In the genomic region with DNA sequence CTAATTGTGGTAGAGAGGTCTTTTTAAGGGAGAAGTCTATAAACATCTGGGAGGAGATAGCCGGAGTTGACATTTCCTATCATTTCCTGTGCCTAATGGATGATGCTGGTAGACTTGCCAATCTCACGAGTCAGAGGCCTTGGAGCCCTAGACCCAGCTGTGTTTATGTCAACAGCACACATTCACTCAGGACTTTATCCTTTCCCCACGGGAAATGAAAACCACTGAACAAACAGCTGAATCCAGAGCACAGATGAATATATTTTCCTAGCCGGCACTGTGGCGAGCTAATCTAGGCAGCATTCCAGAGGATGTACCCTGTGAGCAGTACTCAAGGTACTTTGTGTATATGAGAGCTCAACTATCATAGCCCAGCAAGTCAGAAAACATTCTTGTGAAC, we compare ENCODE assay signal across 21 mouse cellular contexts.
DNase-seq lines count a peak whose midpoint lies in the region; ATAC-seq and TF ChIP-seq lines count a peak whose summit lies in the region.
"Had no signal": no experiment of that assay in that cellular context is flagged by ENCODE, and none has a peak within 500 bp of the region (broad histone marks: within the 10 kb centered on the region; RNA-seq: fewer than 3 reads in every experiment).

No protein-coding gene starts in this region.

- H3K4me1 ChIP-seq in heart, postnatal 0 days (ENCODE audit: control insufficient read depth, insufficient read depth), result no peaks in the 10 kb centered on the region
- no peaks in the 10 kb centered on the region for H3K4me1 ChIP-seq in midbrain, embryonic 11.5 days (ENCODE audit: control insufficient read depth, insufficient read depth, low read length)
- H3K4me1 ChIP-seq in midbrain, embryonic 15.5 days, result no peaks in the 10 kb centered on the region
- H3K4me1 ChIP-seq: forebrain, embryonic 15.5 days; heart, embryonic 10.5 days; hindbrain, embryonic 12.5 days; kidney, embryonic 15.5 days; limb, embryonic 15.5 days had no signal

- TF ChIP-seq EP300 in heart, postnatal 0 days (IDR thresholded peaks at IDR 0.05; ENCODE audit: low read depth), result no peak

- no peak overlapping the region for H3K4me2 ChIP-seq in heart, postnatal 0 days (ENCODE audit: low read depth, low read length)
- no peak overlapping the region for H3K4me2 ChIP-seq in midbrain, embryonic 11.5 days
- H3K4me2 ChIP-seq in midbrain, embryonic 15.5 days, result no peak overlapping the region
- H3K4me2 ChIP-seq: forebrain, embryonic 15.5 days; hindbrain, embryonic 12.5 days; kidney, embryonic 15.5 days; limb, embryonic 15.5 days had no signal

- peak; percentile 6 for DNase-seq in embryo, embryonic 11 days
- DNase-seq in embryo, embryonic 10 days (ENCODE audit: low spot score), result no peak
- DNase-seq in heart, postnatal 0 days (ENCODE audit: low spot score), result peak; percentile 7
- no peak for DNase-seq in heart, postnatal 14 days
- DNase-seq in midbrain, embryonic 11.5 days (ENCODE audit: low spot score, missing footprints), result peak; percentile 28
- peak; percentile 1 for DNase-seq in yolk sac, embryonic 10.5 days (ENCODE audit: low spot score)
- DNase-seq in kidney, postnatal 25 days, result no peak
- DNase-seq: adrenal gland, postnatal 25 days; cerebellum, adult 11-12 months; cerebellum, postnatal 10 days; heart, postnatal 10 days; kidney, adult 11 months; left cerebral cortex, postnatal 4 days; lung, postnatal 14 days had no signal

- no peaks in the 10 kb centered on the region for H3K27me3 ChIP-seq in heart, postnatal 0 days (ENCODE audit: control insufficient read depth, insufficient read depth, low read length)
- no peaks in the 10 kb centered on the region for H3K27me3 ChIP-seq in midbrain, embryonic 11.5 days (ENCODE audit: control insufficient read depth, insufficient read depth, low read length)
- no peaks in the 10 kb centered on the region for H3K27me3 ChIP-seq in midbrain, embryonic 15.5 days (replicated peaks)
- H3K27me3 ChIP-seq: forebrain, embryonic 15.5 days; hindbrain, embryonic 12.5 days; kidney, embryonic 15.5 days had no signal

- H3K9me3 ChIP-seq in heart, postnatal 0 days (replicated peaks; ENCODE audit: control insufficient read depth, low read length), result no peaks in the 10 kb centered on the region
- no peaks in the 10 kb centered on the region for H3K9me3 ChIP-seq in midbrain, embryonic 11.5 days (ENCODE audit: control insufficient read depth, low read length)
- no peaks in the 10 kb centered on the region for H3K9me3 ChIP-seq in midbrain, embryonic 15.5 days
- H3K9me3 ChIP-seq: forebrain, embryonic 15.5 days; heart, embryonic 10.5 days; hindbrain, embryonic 12.5 days; kidney, embryonic 15.5 days; limb, embryonic 15.5 days had no signal

- no peak overlapping the region for H3K9ac ChIP-seq in heart, postnatal 0 days (replicated peaks; ENCODE audit: low read depth, low read length)
- H3K9ac ChIP-seq in midbrain, embryonic 11.5 days (ENCODE audit: low read length), result no peak overlapping the region
- H3K9ac ChIP-seq in midbrain, embryonic 15.5 days, result no peak overlapping the region
- H3K9ac ChIP-seq: forebrain, embryonic 15.5 days; hindbrain, embryonic 12.5 days; kidney, embryonic 15.5 days; limb, embryonic 15.5 days had no signal

- H3K27ac ChIP-seq in heart, postnatal 0 days (ENCODE audit: low read depth), result no peak overlapping the region
- no peak overlapping the region for H3K27ac ChIP-seq in midbrain, embryonic 11.5 days (ENCODE audit: low read depth, low read length)
- H3K27ac ChIP-seq in midbrain, embryonic 15.5 days, result no peak overlapping the region
- H3K27ac ChIP-seq: forebrain, embryonic 15.5 days; heart, embryonic 10.5 days; hindbrain, embryonic 12.5 days; kidney, embryonic 15.5 days; limb, embryonic 15.5 days had no signal

- 46% methylated on average over 5 of the region's 5 CpGs for WGBS in heart, postnatal 0 days
- 79% methylated on average over 5 of the region's 5 CpGs for WGBS in midbrain, embryonic 11.5 days
- 69% methylated on average over 5 of the region's 5 CpGs for WGBS in midbrain, embryonic 15.5 days

- H3K4me3 ChIP-seq in heart, postnatal 0 days (ENCODE audit: low read depth, low read length), result no peak overlapping the region
- H3K4me3 ChIP-seq in midbrain, embryonic 11.5 days (ENCODE audit: low read depth, low read length), result no peak overlapping the region
- H3K4me3 ChIP-seq in midbrain, embryonic 15.5 days, result no peak overlapping the region
- H3K4me3 ChIP-seq: forebrain, embryonic 15.5 days; heart, embryonic 10.5 days; hindbrain, embryonic 12.5 days; kidney, embryonic 15.5 days; limb, embryonic 15.5 days had no signal

- ATAC-seq in heart, postnatal 0 days (ENCODE audit: insufficient read depth, low read depth), result no peak
- peak; percentile 33; the same call in 1 of the 2 replicates for ATAC-seq in midbrain, embryonic 11.5 days (ENCODE audit: low FRiP score)
- ATAC-seq in midbrain, embryonic 15.5 days (replicated peaks), result no peak
- ATAC-seq: CD4-positive, CD25-positive, alpha-beta regulatory T cell, adult 4 months; forebrain, embryonic 15.5 days had no signal

- H3K36me3 ChIP-seq in heart, postnatal 0 days (replicated peaks; ENCODE audit: control insufficient read depth, insufficient read depth, low read length), result no peaks in the 10 kb centered on the region
- no peaks in the 10 kb centered on the region for H3K36me3 ChIP-seq in midbrain, embryonic 11.5 days (ENCODE audit: control insufficient read depth, insufficient read depth, low read length)
- H3K36me3 ChIP-seq in midbrain, embryonic 15.5 days (replicated peaks), result no peaks in the 10 kb centered on the region
- H3K36me3 ChIP-seq: forebrain, embryonic 15.5 days; heart, embryonic 10.5 days; hindbrain, embryonic 12.5 days; kidney, embryonic 15.5 days; limb, embryonic 15.5 days had no signal

- intact Hi-C loops in heart, postnatal 14 days (cut with DNase I), result no loop called here

- no peak for TF ChIP-seq CTCF in heart, postnatal 0 days (IDR thresholded peaks at IDR 0.05; ENCODE audit: low read depth)

Comparison
In these comparisons a context has a peak if more than half of its experiments do, and no peak if none do; other contexts are left out.
1. DNase-seq: peak in embryo, embryonic 11 days (single experiment), heart, postnatal 0 days (single experiment), midbrain, embryonic 11.5 days (single experiment) and yolk sac, embryonic 10.5 days (single experiment); none in embryo, embryonic 10 days (single experiment), heart, postnatal 14 days (0 of 2) and kidney, postnatal 25 days (0 of 2).